Mouse (Mus musculus) adrenal gland, postnatal 25 days (tissue): ENCODE data around the gene Atp11c. TPM values are rescaled to one million over a fixed set of nuclear protein-coding genes. Genes with fewer than 3 reads are reported as not detected.

Experiments
- DNase-seq: peaks from one replicate; pipeline ENCODE4 v3.0.0; 2021; ENCODE audit warnings: mixed read lengths
- microRNA-seq, 2 experiments: library from miRNA; unstranded; fragments of <30 nt; microRNA quantifications; one replicate each; pipeline ENCODE4 v1.2.0; 2021
- total RNA-seq: library from RNA; stranded (reverse); gene quantifications from 2 replicates; pipeline ENCODE4 v1.2.3, GENCODE M21; 2021

Atp11c gene
- total RNA-seq, 1 experiment from 2014 or later, result 16.6 TPM

DNA sequence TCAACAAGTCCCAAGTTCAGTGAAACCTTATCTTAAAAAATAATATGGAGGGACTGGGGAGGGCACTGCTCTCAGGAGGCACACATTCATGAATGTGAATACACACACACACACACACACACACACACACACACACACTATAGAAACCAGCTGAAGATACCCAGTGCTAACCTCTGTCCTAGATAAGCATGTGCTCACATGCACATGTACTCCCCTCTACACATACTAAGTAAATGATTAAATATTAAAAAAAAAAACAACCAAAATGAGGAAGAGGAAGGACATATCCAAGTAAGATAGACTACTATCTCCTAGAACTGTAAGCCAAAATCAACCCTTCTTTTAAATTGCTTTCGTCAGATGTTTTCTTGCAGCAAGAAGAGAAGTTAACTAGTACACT lies 205.6 kb downstream of the Atp11c start:
- no peak for DNase-seq

DNA sequence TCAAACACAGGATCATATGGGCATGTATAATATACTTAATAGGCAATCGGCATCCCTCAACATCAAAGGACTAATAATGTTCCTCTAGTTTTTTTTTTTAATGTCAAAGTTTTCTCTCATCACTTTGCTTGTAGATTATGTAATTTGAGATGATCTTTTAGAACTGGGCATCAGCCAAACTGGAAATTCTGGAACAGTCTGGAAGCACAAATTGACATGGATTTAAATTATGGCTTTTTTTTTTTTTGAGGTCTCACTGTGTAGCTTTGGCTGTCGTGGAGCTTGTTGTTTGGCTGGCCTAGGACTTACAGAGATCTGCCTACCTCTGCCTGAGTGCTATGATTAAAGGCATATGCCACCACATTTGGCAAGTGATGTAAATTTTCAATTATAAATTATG lies 210.8 kb downstream of the Atp11c start:
- DNase-seq, result no peak

DNA sequence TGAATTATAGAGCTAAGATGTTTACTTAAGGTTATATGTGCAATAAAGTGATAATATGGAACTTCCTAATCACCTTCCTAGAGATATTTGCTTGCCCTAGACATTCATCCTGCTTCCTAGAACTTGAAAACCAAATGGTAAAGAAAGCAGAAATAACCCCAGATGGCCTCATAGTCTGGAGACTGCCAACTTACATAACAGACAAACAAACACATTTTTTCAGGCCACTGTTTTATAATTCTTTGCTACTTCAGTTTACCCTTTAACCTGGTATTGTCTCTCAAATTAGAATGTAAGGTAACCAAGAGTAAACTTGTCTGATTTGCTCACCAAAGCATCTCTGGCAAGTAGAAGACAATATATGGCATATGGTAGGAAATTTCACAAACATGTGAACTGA lies 212.1 kb downstream of the Atp11c start:
- no peak for DNase-seq

DNA sequence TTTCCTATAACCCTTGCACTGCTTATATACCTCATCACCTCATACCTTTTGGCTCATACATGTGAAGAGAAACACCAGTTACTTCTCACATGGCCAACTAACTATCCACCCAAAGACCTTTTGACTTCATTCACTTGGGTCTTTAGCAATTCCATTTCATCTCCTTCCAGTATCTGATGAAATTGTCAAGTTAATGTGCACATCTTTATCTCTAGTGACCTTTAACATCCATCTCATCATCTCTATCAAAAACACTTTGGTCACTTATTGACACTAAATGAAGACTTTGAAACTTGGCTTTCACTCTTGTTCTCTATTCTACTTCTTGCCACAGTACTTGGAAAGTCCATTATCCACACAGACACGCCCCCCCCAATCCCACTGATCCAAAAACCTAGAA lies 243.8 kb downstream of the Atp11c start:
- no peak for DNase-seq

DNA sequence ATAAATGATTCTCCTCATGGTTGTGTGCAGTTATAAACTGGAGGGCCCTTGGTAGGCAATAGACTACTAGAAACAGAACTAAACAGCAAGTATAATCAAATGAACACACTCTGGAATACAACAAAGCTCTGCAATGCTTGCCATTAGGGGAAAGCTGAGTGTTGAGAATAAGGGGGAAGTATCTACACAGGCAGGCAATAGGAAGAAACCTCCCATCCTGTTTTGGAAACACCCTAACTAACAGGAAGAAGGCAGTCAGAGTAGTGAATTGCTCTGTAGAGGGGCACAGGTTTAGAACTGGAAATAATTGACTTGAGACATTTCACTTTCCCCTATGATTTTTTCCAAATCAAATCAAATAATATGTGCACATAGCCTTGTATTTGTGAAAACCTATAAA lies 247.1 kb downstream of the Atp11c start:
- no peak for DNase-seq

DNA sequence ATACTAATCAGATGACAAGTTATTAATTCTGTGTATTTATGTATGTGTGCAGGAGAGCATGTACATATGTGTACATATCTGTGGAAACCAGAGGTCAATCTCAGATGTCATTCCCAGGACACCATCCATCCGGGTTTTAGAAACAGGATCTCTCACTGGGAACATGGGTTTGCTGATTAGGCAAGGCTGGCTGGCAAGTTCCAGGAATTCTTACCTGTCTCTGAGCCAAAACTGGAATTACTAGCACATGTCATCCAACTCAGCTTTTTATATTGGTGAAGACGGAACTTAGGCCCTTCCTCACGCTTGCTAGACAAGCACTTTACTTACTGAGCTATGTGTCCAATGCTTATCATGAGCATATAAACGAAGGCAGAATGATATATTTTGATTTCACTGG lies 247.5 kb downstream of the Atp11c start:
- DNase-seq, result no peak

DNA sequence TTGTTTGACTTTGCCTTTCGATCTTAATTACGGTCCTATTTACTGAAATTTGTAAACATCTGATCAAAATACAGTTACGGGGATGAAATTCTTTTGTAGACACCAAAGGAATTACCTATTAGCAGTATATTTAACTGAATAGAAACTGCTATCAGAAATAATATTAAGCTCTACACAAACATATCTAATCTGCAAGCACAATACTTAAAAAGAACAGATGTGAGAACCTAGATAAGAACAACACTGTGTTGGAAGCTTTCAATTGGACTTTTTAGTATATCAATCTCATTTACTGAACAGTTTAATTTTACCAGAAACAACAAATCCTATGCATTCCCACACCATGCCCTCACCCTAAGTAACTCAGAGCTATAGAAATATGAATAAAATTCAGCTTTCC lies 262.8 kb downstream of the Atp11c start:
- DNase-seq, result no peak

DNA sequence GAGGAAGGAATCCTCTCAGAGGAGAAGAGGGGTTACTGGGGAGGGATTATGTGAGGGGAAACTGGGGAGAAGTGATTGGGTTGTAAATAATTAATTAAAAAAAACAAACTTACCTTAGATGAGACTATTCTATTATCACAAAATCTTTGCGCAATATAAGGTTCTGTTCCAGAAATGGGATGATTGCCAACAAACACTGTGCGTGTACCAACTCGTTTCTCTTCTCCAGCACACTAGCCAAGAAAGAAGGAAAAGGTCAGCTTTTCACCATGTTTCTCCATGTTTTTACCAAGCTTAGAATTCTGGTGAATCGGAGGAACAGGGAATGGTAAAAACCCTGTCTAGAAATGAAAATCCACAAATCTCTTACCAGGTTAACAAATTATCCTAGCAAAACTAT lies 271.2 kb downstream of the Atp11c start:
- no peak for DNase-seq

DNA sequence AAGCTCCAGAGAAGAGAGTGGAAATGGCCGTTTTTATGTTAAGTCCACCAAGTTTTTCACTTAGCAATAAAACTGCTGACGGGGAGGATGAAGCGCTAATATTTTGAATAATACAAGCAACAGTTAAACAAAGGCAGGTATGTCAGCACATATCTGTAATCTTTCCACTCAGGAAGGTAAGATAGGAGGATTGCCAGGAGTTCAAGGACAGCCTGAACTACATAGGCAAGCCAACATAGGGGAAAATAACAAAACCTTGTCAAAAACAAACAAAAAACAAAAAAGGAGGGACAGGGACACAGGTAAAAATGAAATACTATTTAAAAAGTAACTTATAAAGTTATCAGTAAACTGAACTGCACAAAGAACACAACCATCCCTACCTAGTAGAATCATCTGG lies 274.8 kb downstream of the Atp11c start:
- DNase-seq, result no peak

DNA sequence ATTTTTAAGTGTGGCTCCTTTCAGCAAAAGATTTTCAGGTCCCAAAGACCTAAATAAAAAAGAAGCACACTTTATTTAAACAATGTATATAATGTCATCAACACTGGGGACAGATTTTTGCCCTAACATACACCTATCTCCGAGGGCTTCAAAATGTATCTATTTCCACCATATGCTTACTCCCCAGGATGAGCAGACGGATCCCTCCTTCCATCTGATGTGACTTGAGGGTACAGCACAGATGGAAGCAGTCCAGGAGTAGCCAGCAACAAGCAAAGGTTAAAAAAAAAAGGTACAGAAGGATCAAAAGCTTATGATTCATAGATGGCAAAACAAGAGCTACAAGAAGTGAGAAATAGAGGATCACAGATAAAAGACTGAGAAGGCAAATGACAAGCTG lies 300.2 kb downstream of the Atp11c start:
- no peak for DNase-seq

DNA sequence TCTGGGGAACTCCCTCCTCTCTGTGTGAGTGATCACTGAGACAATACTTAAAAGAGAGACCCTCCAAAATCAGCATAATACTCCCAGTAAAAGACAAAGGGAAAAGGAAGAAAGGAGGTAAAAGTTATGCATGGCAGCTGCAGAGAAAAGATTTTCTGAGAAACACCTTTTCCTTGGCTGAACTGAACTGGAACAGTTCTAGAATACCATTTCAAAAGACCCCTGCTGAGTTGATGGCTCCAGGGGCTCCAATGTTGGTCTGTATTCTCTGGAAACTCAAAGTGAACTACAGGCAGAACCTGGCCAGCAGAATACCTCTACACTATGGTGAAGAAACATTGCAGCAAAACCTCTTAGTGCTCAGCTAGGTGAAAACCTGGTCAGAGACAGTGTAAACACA lies 337.2 kb downstream of the Atp11c start:
- no peak for DNase-seq

DNA sequence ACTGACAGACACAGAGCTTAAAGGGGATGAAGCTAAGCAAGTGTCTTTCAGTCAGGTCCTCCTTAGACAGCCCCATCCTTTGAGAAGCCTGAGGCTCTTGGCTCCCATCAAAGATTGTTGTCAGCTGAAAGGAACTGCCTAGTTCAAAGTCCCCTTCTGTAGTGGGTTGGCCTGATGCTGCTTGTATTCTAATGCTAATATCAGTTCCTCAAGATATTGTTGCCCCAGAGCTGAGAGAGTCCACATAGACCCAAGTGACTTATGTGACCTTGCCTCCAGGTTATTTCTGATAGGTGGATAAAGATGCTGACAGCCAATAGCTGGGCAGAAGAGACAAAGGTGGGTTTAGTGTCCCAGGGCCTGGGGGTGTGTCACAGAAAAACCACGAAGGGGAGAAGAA lies 404.8 kb downstream of the Atp11c start:
- no peak for DNase-seq

DNA sequence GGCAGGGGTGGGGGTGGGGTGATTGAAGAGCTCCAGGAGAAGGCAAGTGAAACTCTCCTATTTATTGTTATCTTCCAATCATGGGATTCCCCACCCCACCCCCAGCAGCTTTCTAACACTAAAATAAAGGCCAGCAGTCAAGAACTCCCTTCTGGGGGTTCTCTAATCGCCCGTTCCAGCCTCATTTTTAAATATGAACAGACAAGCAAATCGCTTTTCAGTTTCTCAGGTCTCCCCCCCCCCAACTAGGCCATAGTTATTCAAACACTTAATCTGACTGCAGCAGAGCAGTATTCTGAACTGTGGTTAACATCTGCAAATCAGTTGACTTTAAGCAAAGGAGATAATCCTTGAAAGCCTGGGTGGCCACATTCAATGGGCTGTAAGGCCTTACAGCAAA lies 409.9 kb downstream of the Atp11c start:
- no peak for DNase-seq

DNA sequence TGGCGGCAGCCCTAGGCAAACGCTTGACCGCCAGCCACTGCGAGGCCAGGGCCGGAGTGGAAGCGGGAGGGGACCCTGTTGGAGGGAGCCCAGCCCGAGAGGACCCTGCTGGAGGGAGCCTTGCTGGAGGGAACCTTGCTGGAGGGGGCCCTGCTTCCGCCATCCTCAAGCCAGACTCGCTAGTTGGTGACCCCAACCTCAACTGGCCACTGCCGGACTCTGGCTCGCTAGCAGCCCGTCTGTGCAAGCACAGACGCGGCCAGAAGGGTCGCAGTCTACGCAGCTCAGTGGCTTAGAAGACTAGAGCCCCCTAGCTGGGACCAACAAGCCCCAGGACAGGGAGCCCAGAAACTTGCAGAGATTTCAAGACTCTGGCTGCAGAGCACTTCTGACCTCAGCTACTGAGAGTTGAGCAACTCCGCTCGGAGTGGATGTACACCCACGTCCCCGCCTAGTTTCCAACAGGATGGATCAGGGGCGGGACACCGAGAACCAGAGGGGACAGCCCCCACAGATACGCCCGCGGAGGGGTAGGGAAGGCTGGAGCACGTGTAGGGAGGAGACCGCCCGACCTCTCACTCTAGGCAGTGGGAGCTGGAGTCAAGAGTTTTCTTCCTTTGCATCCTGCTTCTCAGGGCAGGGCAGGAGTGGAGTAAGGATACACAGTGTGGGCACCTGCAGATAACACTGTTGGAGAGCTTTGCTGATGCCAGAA lies 413.6 kb downstream of the Atp11c start, which contains the start of gene Mcf2:
Gene Mcf2, minus strand, starts transcription at position 346 of the 715 bp plus-strand sequence.
- no peak for DNase-seq

DNA sequence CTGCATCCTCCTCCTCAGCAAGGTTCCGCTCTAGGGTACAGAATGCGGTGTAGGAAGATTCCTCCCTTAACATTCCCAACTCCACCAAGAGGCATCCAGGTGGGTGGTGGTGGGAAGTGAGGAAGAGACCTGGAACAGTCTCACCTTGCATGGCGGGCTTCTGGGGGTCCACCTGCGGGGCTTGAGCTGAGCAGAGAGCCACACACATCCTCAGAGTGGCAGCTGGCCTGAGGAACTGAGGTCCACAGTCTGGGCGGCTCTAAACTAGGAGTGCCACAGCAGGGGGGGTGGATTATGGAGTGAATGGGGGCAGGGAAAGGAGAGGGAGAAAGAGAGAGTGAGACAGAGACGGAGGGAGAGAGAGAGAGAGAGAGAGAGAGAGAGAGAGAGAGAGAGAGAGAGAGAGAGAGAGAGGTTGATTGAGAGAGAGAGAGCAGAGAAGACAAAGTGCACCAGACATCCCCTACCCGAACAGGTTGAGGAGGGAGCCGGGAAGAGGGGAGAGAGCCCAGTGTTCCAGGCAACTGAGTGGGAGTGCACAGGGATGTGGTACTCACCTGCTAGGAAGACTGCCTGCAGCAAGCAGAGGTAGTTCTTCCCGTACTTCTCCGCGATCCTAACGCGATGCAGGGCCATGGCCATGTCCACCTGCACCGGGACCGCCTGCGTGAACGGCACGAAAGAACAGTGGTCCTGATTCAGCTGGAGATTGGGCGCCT lies 414.3 kb downstream of the Atp11c start:
- DNase-seq, result no peak

Small RNAs within 50 kb of the gene (microRNA-seq; reads per million reads assigned to microRNA genes)
- 20.9 to 28.8 reads per million in 2 experiments for gene Mir505

Other genes with a start within 250 kb of the Atp11c start
- not detected in 2 replicates for gene Gm7073, start 53.4 kb downstream of the Atp11c start, total RNA-seq